Mouse (Mus musculus) spleen, postnatal 14 days (tissue): ENCODE results near the gene Tex36.

Experiments used
- DNase-seq, 2 experiments: peaks; one replicate each; pipeline ENCODE4 v3.0.0; 2021 to 2022; ENCODE audit warnings: low spot score in 2 of 2

Tex36 gene

DNA sequence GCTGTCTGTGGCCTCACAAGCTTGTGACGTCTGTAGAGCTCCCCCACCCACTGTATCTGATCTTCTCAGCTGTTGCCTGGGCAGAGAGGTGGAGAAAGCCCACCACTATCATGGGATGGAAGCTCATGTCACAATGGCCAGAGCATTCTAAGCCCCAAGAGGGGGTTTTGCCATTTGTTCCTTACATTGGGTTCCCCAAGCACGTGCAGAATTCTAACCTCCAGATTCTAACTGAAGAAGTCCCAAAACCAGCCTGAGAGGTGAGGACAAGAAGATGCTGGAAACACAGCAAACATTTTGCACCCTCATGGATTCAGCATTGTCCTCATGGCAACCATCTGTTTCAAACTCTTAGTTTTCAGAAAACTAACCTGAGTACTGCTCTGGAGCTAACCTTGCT is at the start of gene Tex36:
Gene Tex36, minus strand, starts transcription at position 101 of the 400 bp plus-strand sequence.
- no peak for DNase-seq

DNA sequence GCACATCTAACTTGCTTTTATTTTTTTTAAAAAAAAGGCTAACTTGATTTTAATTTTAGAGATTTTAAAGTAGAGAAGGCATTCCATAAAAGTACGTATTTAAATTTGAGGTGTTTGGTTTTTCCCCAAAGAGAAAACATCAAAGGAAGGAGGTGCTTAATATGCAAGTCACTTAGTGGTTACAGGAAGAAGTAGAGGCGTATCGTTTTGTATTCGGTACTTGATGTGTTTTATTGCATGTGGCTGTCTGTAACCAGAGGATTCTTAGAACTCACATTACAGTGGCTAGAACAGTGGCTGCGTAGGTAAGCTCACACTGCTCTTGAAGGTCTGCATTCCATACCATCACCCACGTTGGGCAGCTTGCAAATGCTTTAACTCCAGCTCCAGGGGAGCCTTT is 43.8 kb upstream of the Tex36 start:
- DNase-seq = no peak

DNA sequence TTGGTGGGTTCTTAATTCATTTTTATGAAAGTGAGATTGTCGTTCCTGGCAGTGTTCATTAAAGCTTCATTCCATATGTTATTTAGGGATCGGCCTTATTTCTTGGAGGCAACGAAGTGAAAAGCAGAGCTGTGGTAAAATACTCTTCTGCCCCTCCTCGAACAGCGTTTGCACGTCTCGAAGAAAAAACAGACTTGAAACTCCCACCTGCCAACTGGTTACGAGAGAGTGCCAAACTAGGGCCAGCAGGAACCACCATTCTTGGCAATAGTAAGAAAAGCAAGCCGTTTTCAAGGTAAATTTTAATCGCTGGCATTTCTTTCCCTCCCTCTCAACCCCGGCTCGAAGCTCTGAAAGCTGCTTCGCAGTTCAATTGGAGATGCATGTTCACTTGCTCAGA is 36.9 kb upstream of the Tex36 start:
- DNase-seq = no peak

DNA sequence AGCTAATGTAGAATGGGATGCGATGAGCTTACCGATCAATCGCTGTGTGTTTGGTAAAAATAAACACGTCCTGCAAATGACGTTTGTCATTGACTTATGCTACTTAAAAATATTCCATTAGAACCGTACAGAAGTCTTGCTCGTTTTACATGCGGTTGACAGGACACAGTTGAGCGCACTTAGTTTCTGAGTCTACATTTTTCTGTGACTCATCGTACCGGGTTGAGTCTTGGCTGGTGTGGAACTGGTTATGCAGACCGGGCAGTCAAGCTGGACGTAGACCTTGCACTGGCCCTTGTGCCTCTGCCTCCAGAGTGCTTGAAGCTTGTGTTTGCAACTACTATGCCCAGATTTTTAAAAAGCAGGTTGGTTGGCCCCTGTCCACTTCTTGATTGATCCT is 36.3 kb upstream of the Tex36 start:
- DNase-seq = no peak

DNA sequence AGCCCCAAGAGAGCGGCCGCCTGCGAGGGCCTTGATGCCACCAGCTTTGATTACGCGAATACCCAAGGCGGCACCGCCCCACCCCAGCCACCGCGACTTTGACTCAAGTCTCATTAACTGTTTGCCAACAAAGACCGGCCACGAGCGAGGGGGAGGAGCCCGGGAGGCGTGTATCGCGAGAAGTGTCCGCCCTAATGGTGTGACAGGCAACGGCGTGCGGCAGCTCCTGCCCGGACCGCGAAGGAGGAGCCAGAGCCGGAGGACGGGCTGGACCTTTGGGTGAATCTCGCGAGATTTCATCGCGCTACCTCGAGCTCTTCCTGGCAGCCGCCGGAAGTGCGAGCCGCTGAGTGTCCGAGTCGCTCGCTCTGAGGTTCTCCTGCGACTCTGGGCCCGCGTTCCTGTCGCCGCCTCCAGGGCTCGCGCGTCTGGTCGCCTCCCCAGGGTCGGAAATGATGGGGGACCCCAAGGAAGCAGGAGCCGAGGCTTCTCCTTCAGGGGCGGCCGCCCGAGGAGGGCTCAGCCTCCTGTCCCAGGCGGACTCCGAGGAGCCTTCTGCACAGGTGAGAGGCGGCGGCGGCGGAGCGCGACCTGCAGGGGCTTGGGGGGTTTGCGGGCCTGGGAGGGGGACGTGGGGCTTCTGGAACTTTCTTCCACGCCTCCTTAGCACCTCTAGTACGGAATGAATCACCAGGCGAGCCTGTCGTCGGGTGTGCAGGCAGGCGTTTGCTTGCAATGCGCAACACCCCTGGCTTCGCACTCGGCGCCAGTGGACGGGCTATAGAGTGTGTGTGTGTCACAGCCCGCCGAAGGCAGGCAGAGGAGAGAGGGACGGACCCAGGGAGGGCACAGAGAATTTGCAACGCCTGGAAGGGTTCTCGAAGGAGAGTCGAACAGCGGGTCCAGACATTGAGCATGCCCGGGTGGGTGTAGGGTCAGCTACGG is 35.7 kb upstream of the Tex36 start, which contains the start of gene Edrf1:
Gene Edrf1, plus strand, starts transcription at position 183 of the 945 bp plus-strand sequence.
- DNase-seq = peak; percentile 94 to 96

DNA sequence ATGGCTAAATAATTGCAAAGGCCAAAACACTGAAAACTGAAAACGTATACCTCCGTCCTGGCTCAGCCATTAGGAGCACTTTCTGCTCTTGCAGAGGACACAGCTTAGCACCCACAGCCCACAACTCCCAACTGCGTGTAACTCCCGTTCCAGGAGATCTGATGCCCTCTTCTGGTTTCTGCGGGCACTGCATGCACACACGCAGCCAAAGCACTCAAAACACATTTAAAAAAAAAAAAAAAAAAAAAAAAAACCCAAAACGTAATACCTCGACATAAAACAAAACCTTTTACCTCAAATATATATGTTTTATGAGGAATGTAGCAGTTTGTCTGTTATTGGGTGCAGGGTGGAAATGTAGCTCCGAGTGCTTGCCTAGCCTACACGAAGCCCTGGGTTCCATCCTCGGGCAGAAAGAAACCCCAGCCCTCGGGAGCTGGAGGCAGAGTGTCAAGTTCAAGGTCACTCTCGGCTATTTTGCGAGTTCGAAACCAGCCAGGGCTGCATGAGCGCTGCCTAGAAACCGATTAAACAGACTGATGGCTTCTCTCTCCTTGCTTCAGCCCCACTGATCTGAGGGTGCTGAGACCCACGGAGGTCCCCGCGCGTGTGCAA is 34.9 kb upstream of the Tex36 start:
- DNase-seq = peak; percentile 69 to 83

DNA sequence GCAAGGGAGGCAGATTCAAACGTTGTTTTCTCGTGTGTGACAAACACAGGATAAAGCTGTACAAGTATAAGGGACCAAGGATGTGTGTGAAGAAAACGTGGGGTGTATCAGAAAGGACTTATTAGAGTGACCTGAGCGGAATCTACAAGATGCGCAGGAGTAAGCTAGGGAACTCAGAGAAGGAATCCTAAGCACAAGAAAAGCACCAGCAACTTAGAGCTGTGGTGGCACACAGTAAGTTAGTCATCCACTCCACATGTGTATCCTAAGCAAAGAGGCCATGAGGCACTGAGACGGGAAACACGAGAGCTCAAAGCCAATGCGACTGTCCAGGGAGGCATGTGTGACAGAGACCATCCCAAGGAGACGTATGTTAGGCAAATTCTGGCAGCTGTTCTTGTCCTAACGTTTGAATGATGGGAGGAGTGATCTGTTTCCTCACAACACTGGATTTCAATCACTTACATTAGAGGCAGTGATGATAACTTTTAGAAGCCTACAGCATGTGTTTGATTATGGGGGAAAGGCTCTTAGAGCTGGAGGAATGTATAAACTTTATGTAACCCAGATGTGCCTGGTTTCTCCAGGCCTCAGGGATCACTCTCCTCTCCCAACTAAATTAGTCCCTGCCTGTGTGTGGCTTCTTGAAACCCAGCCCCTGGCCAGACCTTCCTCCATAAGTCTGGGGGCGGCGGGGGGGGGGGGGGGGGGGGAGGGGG is 33.1 kb upstream of the Tex36 start:
- no peak for DNase-seq

DNA sequence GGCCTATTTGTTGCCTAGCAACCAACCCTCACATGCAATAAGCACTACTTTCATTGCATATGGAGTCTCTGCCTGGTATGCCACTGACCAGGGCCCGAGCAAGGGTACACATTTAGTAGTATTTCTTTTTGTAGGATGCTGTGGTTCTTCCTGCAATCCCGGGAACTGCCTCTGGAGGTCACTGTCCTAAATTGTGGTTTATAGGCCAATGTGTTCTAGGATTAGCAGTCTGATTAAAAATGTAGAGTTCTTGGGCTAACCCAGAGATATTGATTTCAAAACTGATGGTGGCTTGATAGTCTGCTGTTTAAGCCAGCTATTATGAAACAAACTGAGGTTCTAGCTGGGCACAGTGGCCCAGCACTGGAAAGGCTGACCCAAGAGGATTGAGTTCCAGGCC is 30.5 kb upstream of the Tex36 start:
- peak; percentile 14 to 41 for DNase-seq

DNA sequence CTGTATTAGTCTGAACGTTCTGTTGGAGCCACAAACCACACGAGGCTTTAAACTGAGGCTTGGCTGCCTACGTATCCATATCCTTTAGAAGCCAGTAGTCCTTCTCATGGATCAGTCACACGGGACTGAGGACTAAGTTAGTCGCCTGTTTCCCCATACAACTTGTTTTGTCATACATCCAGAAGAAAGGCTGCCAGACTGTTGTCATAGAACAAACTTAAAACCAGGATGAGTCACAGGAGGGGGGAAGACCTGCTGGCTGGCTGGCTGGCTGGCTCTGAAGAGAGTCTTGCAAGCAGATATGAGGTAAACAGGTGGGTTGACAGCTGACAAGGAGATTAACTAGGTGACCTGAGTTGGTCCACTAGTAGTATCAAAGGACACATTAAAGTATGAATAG is 28.9 kb upstream of the Tex36 start:
- DNase-seq = no peak

DNA sequence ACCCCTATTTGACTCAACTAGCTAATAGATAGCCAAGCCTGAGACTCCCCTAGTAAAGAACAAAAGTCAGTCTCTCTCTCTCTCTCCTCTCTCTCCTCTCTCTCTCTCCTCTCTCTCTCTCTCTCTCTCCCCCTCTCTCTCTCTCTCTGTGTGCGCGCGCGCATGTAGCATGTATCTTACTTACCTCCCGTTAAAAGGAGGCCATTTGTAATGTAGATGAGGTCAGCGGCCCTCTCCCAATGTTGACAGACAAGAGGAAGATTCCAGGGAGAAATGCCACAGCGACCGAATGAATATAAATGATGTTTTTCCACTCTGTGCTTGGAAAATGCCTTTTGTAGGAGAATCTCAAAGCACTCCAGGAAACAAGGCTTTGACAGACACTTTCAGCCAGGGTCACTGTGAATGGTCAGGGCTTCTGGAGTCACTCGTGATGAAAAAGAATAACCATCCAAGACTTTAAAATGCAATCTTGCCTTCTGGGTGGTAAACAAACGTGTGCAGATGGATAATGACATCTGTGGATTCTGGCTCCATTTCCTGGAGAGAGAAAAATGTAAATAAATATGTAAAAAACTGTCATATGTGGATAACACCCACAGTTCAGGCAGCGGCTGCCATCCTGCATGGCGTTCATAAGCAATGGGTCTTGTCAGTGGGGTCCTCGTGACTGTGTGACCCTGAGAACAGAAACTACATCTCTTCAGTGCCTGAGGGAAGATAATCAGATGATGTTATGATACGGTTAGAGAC is 25.4 kb upstream of the Tex36 start:
- DNase-seq = no peak

DNA sequence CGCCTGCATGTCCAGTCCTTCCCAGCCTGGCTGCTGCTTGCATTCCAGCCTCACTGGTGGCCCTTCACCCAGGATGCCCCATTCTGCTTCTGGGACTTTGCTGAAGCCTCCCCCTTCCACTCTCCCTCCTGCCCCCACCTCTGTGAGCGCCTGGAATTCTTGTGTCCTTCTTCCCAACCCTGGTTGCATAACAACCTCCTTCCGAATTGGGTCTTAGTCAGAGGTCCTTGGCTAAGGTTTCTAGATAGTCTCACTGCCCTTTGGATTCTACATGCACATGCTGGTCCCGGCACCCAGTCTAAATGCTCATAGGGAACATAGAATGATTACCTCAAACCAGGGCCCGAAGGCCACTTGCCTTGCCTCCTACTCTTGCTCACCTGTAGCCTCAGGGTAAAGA is 21.3 kb upstream of the Tex36 start:
- no peak for DNase-seq

DNA sequence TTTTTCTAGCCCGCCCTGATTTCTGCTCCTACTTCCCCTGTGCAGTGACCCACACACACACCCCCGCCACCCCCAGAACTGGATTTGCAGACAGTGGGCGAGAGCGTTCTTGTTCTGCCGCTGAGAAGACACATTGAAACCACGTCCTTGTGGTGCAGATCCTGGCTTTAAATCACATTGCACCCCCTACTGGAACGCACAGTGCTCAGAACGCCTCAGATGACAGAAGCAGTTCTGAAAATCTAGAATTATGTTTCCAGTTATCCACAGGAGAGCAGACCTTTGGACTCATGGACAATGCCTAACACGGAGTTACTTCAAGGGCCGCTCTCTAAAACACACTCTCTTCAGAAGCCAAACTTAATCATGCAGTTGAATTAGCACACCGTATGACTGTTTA is 18.8 kb upstream of the Tex36 start:
- DNase-seq = no peak

DNA sequence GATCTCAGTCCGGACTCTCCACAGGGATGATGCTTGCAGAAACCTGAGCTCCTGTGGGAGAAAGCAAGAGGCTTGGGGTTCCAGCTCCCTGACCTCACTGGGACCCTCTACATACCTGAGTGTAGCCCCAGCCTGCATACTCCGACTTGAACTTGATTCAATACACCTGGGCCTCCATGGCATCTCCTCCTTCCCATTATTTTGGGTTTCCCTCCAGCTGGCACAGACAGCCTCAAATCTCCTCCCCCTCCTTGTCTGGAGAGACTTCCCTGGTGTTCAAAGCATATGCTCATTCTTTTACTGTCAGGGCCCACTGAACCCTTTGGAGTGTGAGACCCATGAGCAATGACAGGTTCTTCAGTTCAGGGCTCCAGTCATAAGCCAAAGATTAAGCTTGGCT is 11.0 kb upstream of the Tex36 start:
- DNase-seq = no peak

DNA sequence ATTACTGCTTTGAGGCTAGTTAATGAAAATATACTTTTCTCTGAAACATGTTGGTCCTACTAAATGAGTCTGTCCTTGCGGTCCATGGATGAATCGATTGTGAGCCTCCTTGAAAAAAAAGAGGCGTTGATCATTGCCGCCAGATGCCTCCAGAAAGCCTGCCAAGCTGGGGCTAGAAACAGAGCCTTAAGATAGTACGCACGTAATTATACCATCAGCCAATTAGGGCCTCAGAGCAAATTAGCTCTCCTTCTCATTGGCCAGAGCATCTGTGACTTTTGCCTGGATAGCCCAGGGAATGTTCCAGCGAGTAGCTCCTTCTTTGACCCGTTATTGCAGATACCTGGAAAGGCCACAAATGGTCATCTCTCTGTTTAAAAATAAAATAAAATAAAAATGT is 7.6 kb upstream of the Tex36 start:
- no peak for DNase-seq

DNA sequence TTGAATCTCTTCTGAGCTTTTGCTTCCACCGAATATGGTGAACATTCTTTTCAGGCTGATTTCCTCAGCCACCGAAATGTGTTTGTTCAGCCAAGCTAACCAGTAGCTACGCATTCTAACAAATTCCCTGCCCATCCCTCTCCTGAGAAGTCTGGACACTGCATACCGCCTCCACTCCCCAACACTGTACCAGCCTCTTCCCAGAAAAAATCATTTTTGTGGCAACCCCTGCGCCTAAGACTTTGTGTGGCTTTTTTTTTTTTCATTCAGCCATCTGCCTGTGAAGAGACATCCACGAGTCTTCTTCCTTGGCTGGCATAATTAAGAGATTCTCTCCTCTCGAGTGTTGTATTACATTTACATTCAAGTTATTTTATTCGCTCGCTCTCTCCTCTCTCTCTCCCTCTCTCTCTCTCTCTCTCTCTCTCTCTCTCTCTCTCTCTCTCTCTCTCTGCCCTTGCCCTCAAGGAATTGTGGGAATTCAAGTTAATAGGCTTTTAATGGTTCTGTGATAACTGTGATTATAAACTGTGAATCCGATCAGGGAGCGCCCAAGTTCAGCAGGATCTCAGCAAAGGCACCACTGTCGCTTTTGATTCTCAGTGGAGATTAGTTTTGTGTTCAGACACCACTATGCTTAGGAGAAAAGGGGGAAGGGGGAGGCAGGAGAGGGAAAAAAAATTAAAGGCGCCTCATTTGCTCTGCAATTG is 6.8 kb upstream of the Tex36 start:
- no peak for DNase-seq

DNA sequence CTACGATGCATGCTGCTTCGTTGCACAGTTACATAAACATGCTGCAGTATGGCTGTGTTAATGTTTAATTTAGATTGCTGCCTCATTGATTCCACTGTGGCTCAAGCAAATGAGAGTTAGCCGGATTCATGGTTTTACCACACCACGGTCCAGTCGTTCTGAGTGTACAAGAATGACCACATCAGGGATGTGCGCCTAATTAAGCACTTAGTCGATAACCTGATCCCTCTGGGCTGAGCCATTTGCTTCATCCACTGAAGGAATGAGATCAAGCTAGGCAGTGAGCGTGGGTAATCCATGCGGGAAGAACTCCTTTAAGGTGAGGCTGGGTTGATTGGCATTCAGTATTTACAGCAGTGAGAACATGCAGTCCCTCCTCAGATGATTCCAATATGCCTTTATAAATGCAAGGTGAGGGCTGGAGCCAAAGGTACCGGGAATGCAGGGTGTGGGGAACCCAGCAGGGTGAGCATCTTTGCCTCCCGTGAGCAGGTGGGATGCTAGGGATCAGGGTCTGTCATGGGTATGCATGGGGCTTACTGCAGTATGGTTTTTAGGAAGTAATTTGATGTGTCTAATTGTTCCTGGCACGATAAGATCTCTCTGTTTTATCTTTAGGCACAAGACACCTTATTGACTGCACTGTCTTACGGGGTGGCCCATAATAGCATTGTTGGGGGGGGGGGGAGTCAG is 6.1 kb upstream of the Tex36 start:
- DNase-seq = no peak

DNA sequence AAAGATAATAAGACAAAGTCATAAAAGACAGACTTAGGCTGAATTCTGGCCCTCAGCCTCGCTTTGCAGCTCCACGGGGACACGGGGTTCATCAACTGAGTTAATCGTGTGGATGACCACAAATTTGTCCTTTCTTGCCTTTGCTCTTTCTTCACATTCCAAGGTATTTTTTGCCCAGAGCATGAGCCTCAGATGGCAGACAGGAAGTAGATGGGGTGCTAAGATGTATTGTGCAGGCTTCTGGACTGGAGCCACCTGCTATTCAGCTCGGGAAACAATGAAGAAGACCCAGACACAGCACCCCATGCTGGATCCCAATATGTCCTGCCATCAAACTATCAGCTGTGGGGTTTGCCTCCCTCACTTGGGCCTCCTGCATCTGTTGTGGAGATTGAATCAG is 5.4 kb upstream of the Tex36 start:
- no peak for DNase-seq

DNA sequence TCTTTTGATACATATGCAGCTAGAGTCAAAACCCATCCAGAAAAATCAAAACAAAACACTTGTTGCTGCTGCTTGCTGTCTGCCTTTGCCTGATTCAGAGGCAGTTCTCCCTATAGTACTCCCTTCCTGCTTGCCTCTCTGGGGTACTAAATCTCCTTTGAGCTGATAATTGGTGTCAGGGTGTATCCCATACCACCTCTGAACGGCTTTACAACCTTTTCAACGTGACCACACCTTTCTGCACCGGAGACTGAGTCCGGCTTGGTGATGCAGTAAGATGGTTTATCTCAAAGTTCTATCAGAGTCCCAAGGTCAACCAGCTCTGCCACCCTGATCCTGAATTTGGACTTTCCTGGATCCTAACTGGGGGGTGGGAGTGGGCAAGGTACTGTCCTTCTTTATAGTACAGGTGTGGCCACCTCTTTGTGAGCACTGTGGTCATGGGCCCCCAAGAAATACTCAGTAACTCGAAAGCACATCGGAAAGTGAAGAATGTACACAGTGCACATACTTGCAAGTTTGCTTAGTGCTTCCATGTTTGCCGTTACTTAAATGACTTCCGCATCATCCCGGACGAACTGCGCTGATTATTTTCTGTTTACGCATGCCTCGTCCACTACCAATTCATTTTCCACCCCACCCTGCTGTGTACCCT is 2.6 kb upstream of the Tex36 start:
- DNase-seq = no peak

DNA sequence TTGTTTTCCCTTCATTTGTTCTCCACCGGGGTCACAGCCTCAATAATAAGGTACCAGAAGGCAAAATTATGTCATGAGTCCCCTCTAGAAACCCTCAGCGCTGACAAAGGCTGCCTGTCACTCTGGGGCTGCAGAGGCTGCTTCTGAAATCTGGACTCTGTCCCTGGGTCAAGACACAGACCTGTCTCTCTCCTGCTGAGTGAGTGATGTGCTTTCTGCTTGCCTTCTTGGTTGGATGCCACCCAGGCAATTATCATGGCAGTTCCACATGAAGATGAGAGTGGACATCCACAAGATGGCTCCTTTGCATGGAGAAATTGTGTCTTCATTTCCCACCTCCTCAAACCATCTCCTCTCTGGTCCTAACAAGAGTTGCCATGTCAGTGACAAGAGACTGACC is 1.2 kb upstream of the Tex36 start:
- no peak for DNase-seq

DNA sequence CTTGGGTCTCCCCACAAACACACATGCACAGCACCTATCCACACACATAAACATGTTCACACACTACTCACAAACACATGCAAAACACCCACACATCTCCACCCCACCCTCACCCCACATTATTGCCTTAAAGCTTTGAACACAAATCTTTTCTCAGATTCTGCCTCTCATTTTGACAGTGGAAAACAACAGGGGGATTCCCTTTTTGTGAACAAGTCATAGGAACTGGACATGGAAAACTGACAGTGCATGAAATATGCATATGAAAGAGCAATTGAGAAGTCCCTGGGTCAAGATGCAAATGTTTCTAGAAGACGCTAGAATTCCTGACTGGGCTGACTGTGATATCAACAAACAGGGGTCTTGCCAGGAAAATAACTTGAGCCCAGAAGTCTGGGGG is 1.4 kb downstream of the Tex36 start:
- no peak for DNase-seq
